In genomic region chr9:43321951-43322350, GRCm38 (mm10) we compare ENCODE assay signal across 17 mouse cellular contexts. TPM values are rescaled to one million over a fixed set of nuclear protein-coding genes. Genes with fewer than 3 reads are reported as not detected.
"Had no signal": no experiment of that assay in that cellular context is flagged by ENCODE, and none has a peak within 500 bp of the region (broad histone marks: within the 10 kb centered on the region; RNA-seq: fewer than 3 reads in every experiment).

No protein-coding gene starts in this region.

- DNase-seq: gastrocnemius, adult 2 months; gastrocnemius, postnatal 10 days; gastrocnemius, postnatal 25 days; heart, adult 18-20 months; heart, postnatal 10 days; heart, postnatal 4 days; kidney, adult 18-20 months; kidney, adult 8-10 months; kidney, postnatal 10 days; kidney, postnatal 25 days; kidney, postnatal 4 days; layer of hippocampus, adult 9-11 months; layer of hippocampus, postnatal 36 days; left cerebral cortex, postnatal 4 days had no signal

RNA-seq across cellular contexts. Expression of gene Trim29, which starts 11.3 kb away (rescaled TPM):
- total RNA-seq: gastrocnemius, adult 2 months; gastrocnemius, postnatal 25 days; granulocyte monocyte progenitor cell, adult 5-6 weeks; heart, adult 8-10 months; left cerebral cortex, postnatal 4 days; liver, adult 2 months had no signal
